Mouse (Mus musculus): Measurements from ENCODE around the gene Ubap2l.

GRCm38 (mm10) chr3:89956177-89956971 is 96.1 kb downstream of the Ubap2l start:
- no peak for TF ChIP-seq POLR2A (IDR thresholded peaks at IDR 0.05; ENCODE audit: borderline replicate concordance, extremely low read depth, low read depth, low read length)
- no peak for TF ChIP-seq CTCF (IDR thresholded peaks at IDR 0.05; ENCODE audit: insufficient read depth, low read length)

All from lung, adult 2 months (tissue).